Mouse (Mus musculus): ENCODE measurements around the gene Cacna1c. TPM values are rescaled to one million over a fixed set of nuclear protein-coding genes. Genes with fewer than 3 reads are reported as not detected.
"Not testable (repeated sequence)": the region's sequence is repeated elsewhere in the genome, so short reads cannot be mapped to it uniquely, and the experiment has no call there.

Cacna1c gene
- polyA plus RNA-seq, 1 experiment from 2014 or later, result 2.3 TPM

- ATAC-seq (ENCODE audit: low FRiP score, low TSS enrichment), result no peak
- TF ChIP-seq EP300 (optimal IDR thresholded peaks at IDR 0.05), result no peak
- DNase-seq (ENCODE audit: low spot score), result no peak
- Histone ChIP-seq H3K4me1 (replicated peaks; ENCODE audit: control insufficient read depth, insufficient read depth) (no peaks in the 10 kb centered on the region), H3K36me3 (ENCODE audit: control insufficient read depth, insufficient read depth, low read length) (peaks cover 6% of the 10 kb centered on the region), H3K4me3 (ENCODE audit: low read depth, low read length) (no peak overlapping the region), H3K4me2 (replicated peaks; ENCODE audit: low read depth) (no peak overlapping the region), H3K9me3 (ENCODE audit: control insufficient read depth, low read length) (no peaks in the 10 kb centered on the region), H3K27ac (replicated peaks) (no peak overlapping the region), H3K27me3 (ENCODE audit: control insufficient read depth, insufficient read depth, low read length) (no peaks in the 10 kb centered on the region), H3K9ac (ENCODE audit: low read length) (no peak overlapping the region)
- WGBS, result 90% methylated on average over 10 of the region's 10 CpGs
These were observed 18.9 kb upstream of the Cacna1c start for GRCm38 (mm10) chr6:119215040-119215613.

GRCm38 (mm10) chr6:119214190-119214589 is 18.0 kb upstream of the Cacna1c start:
- Histone ChIP-seq H3K27me3 (ENCODE audit: control insufficient read depth, insufficient read depth, low read length) (no peaks in the 10 kb centered on the region), H3K4me2 (replicated peaks; ENCODE audit: low read depth) (no peak overlapping the region), H3K9me3 (ENCODE audit: control insufficient read depth, low read length) (no peaks in the 10 kb centered on the region), H3K27ac (replicated peaks) (no peak overlapping the region), H3K4me3 (ENCODE audit: low read depth, low read length) (no peak overlapping the region), H3K4me1 (replicated peaks; ENCODE audit: control insufficient read depth, insufficient read depth) (no peaks in the 10 kb centered on the region), H3K9ac (ENCODE audit: low read length) (no peak overlapping the region), H3K36me3 (ENCODE audit: control insufficient read depth, insufficient read depth, low read length) (peaks cover 6% of the 10 kb centered on the region)
- WGBS, result 75% methylated on average over 6 of the region's 6 CpGs
- no peak for ATAC-seq (ENCODE audit: low FRiP score, low TSS enrichment)
- DNase-seq (ENCODE audit: low spot score), result no peak
- no peak for TF ChIP-seq CTCF (IDR thresholded peaks at IDR 0.05; ENCODE audit: low read depth)
- TF ChIP-seq EP300 (optimal IDR thresholded peaks at IDR 0.05), result no peak

GRCm38 (mm10) chr6:119213375-119213774 is 17.2 kb upstream of the Cacna1c start:
- ATAC-seq (ENCODE audit: low FRiP score, low TSS enrichment) (no peak), DNase-seq (ENCODE audit: low spot score) (no peak)
- H3K9ac ChIP-seq (ENCODE audit: low read length), result no peak overlapping the region
- H3K27ac ChIP-seq (replicated peaks), result no peak overlapping the region
- H3K36me3 ChIP-seq (ENCODE audit: control insufficient read depth, insufficient read depth, low read length), result peaks cover 6% of the 10 kb centered on the region
- no peaks in the 10 kb centered on the region for H3K9me3 ChIP-seq (ENCODE audit: control insufficient read depth, low read length)
- H3K4me3 ChIP-seq (ENCODE audit: low read depth, low read length), result no peak overlapping the region
- H3K27me3 ChIP-seq (ENCODE audit: control insufficient read depth, insufficient read depth, low read length), result no peaks in the 10 kb centered on the region
- H3K4me1 ChIP-seq (replicated peaks; ENCODE audit: control insufficient read depth, insufficient read depth), result no peaks in the 10 kb centered on the region
- H3K4me2 ChIP-seq (replicated peaks; ENCODE audit: low read depth), result no peak overlapping the region
- TF ChIP-seq EP300 (optimal IDR thresholded peaks at IDR 0.05) (no peak), CTCF (IDR thresholded peaks at IDR 0.05; ENCODE audit: low read depth) (no peak)
- WGBS, result 71% methylated on average over 5 of the region's 5 CpGs

- not testable (repeated sequence) for H3K4me1 ChIP-seq (replicated peaks; ENCODE audit: control insufficient read depth, insufficient read depth); DNase-seq (ENCODE audit: low spot score); H3K9ac ChIP-seq (ENCODE audit: low read length); H3K27ac ChIP-seq (replicated peaks); H3K27me3 ChIP-seq (ENCODE audit: control insufficient read depth, insufficient read depth, low read length); H3K4me3 ChIP-seq (ENCODE audit: low read depth, low read length); ATAC-seq (ENCODE audit: low FRiP score, low TSS enrichment); H3K36me3 ChIP-seq (ENCODE audit: control insufficient read depth, insufficient read depth, low read length); H3K4me2 ChIP-seq (replicated peaks; ENCODE audit: low read depth); H3K9me3 ChIP-seq (ENCODE audit: control insufficient read depth, low read length)
- 86% methylated on average over 7 of the region's 7 CpGs for WGBS
These were observed 9.8 kb upstream of the Cacna1c start for GRCm38 (mm10) chr6:119206006-119206405.

- no peak overlapping the region for H3K27ac ChIP-seq (replicated peaks)
- 69% methylated on average over 3 of the region's 3 CpGs for WGBS
- DNase-seq (ENCODE audit: low spot score), result no peak
- no peak for ATAC-seq (ENCODE audit: low FRiP score, low TSS enrichment)
- no peaks in the 10 kb centered on the region for H3K9me3 ChIP-seq (ENCODE audit: control insufficient read depth, low read length)
- no peak overlapping the region for H3K4me2 ChIP-seq (replicated peaks; ENCODE audit: low read depth)
- TF ChIP-seq CTCF (IDR thresholded peaks at IDR 0.05; ENCODE audit: low read depth) (no peak), EP300 (optimal IDR thresholded peaks at IDR 0.05) (no peak)
- H3K36me3 ChIP-seq (ENCODE audit: control insufficient read depth, insufficient read depth, low read length), result peaks cover 2% of the 10 kb centered on the region; the same call in 1 of the 2 replicates
- H3K9ac ChIP-seq (ENCODE audit: low read length), result no peak overlapping the region
- H3K27me3 ChIP-seq (ENCODE audit: control insufficient read depth, insufficient read depth, low read length), result no peaks in the 10 kb centered on the region
- no peak overlapping the region for H3K4me3 ChIP-seq (ENCODE audit: low read depth, low read length)
- H3K4me1 ChIP-seq (replicated peaks; ENCODE audit: control insufficient read depth, insufficient read depth), result peaks cover 4% of the 10 kb centered on the region; the same call in 1 of the 2 replicates
These were observed 8.7 kb upstream of the Cacna1c start for GRCm38 (mm10) chr6:119204915-119205314.

GRCm38 (mm10) chr6:119204286-119204685 is 8.1 kb upstream of the Cacna1c start:
- no peak for ATAC-seq (ENCODE audit: low FRiP score, low TSS enrichment)
- H3K4me3 ChIP-seq (ENCODE audit: low read depth, low read length), result no peak overlapping the region
- WGBS, result 75% methylated on average over 7 of the region's 7 CpGs
- H3K4me1 ChIP-seq (replicated peaks; ENCODE audit: control insufficient read depth, insufficient read depth), result peaks cover 5% of the 10 kb centered on the region; the same call in 1 of the 2 replicates
- no peak overlapping the region for H3K27ac ChIP-seq (replicated peaks)
- no peak overlapping the region for H3K4me2 ChIP-seq (replicated peaks; ENCODE audit: low read depth)
- no peak overlapping the region for H3K9ac ChIP-seq (ENCODE audit: low read length)
- TF ChIP-seq CTCF (IDR thresholded peaks at IDR 0.05; ENCODE audit: low read depth) (no peak), EP300 (optimal IDR thresholded peaks at IDR 0.05) (no peak)
- no peaks in the 10 kb centered on the region for H3K27me3 ChIP-seq (ENCODE audit: control insufficient read depth, insufficient read depth, low read length)
- H3K36me3 ChIP-seq (ENCODE audit: control insufficient read depth, insufficient read depth, low read length), result peaks cover 2% of the 10 kb centered on the region; the same call in 1 of the 2 replicates
- no peaks in the 10 kb centered on the region for H3K9me3 ChIP-seq (ENCODE audit: control insufficient read depth, low read length)
- no peak for DNase-seq (ENCODE audit: low spot score)
